Mouse (Mus musculus): ENCODE data around the gene Stau1.
"Not testable (repeated sequence)": the region's sequence is repeated elsewhere in the genome, so short reads cannot be mapped to it uniquely, and the experiment has no call there.

Stau1 gene

GRCm38 (mm10) chr2:166995796-166996532, at the start of gene Stau1:
Gene Stau1, minus strand, starts transcription at chr2:166996299.
- DNase-seq = peak; percentile 89 to 93

GRCm38 (mm10) chr2:167043400-167044121, 47.5 kb upstream of the Stau1 start:
- no peak for DNase-seq

GRCm38 (mm10) chr2:167039386-167039785, 43.3 kb upstream of the Stau1 start:
- DNase-seq = no peak

- no peak for DNase-seq
Observed at GRCm38 (mm10) chr2:167038716-167039115, 42.6 kb upstream of the Stau1 start.

- no peak for DNase-seq
Observed at GRCm38 (mm10) chr2:167038297-167038696, 42.2 kb upstream of the Stau1 start.

- DNase-seq = no peak
Observed at GRCm38 (mm10) chr2:167037710-167038109, 41.6 kb upstream of the Stau1 start.

GRCm38 (mm10) chr2:167030507-167030906, 34.4 kb upstream of the Stau1 start:
- DNase-seq = no peak

GRCm38 (mm10) chr2:167028553-167028952, 32.5 kb upstream of the Stau1 start:
- no peak for DNase-seq

- no peak for DNase-seq
Observed at GRCm38 (mm10) chr2:167019396-167019795, 23.3 kb upstream of the Stau1 start.

GRCm38 (mm10) chr2:167015382-167015718, 19.3 kb upstream of the Stau1 start:
- no peak for DNase-seq

GRCm38 (mm10) chr2:167014702-167015381, 18.7 kb upstream of the Stau1 start, which contains the start of gene Ddx27:
Gene Ddx27, plus strand, starts transcription at chr2:167015193.
- peak; percentile 82 to 92 for DNase-seq

- DNase-seq = no peak
Observed at GRCm38 (mm10) chr2:167010546-167010945, 14.4 kb upstream of the Stau1 start.

GRCm38 (mm10) chr2:167009483-167009882, 13.4 kb upstream of the Stau1 start:
- no peak for DNase-seq

- DNase-seq = not testable (repeated sequence)
Observed at GRCm38 (mm10) chr2:167007565-167007964, 11.5 kb upstream of the Stau1 start.

GRCm38 (mm10) chr2:167007001-167007491, 10.9 kb upstream of the Stau1 start:
- DNase-seq = no peak

GRCm38 (mm10) chr2:167006355-167006754, 10.3 kb upstream of the Stau1 start:
- no peak for DNase-seq

GRCm38 (mm10) chr2:167004099-167004854, 8.2 kb upstream of the Stau1 start:
- DNase-seq = peak in 1 of 2 experiments; percentile 52

- no peak for DNase-seq
Observed at GRCm38 (mm10) chr2:167001486-167001885, 5.4 kb upstream of the Stau1 start.

GRCm38 (mm10) chr2:166996533-166996894, 415 bp upstream of the Stau1 start:
- no peak for DNase-seq

GRCm38 (mm10) chr2:166995021-166995795, 891 bp downstream of the Stau1 start:
- peak in 1 of 2 experiments; percentile 37 for DNase-seq

- no peak for DNase-seq
Observed at GRCm38 (mm10) chr2:166991945-166992344, 4.2 kb downstream of the Stau1 start.

- no peak for DNase-seq
Observed at GRCm38 (mm10) chr2:166990861-166991260, 5.2 kb downstream of the Stau1 start.

Data from spleen, adult 18-20 months (tissue).